Mouse (Mus musculus): ENCODE measurements around the gene Lamb3. TPM values are rescaled to one million over a fixed set of nuclear protein-coding genes. Genes with fewer than 3 reads are reported as not detected.

Gene Lamb3
- polyA plus RNA-seq, 1 experiment from 2014 or later: 0.85 TPM

GRCm38 (mm10) chr1:193351583-193351982 is 144.1 kb downstream of the Lamb3 start:
- ATAC-seq (no peak), DNase-seq (ENCODE audit: low spot score) (no peak)
- Histone ChIP-seq H3K27ac (ENCODE audit: low read depth, low read length) (no peak overlapping the region), H3K4me3 (ENCODE audit: low read depth, low read length) (no peak overlapping the region), H3K4me2 (ENCODE audit: low read length) (no peak overlapping the region), H3K9ac (ENCODE audit: low read length) (no peak overlapping the region), H3K4me1 (ENCODE audit: control insufficient read depth, insufficient read depth, low read length) (no peaks in the 10 kb centered on the region), H3K27me3 (replicated peaks; ENCODE audit: control insufficient read depth, insufficient read depth, low read length) (no peaks in the 10 kb centered on the region), H3K36me3 (ENCODE audit: control insufficient read depth, insufficient read depth, low read length) (peaks cover 61% of the 10 kb centered on the region), H3K9me3 (replicated peaks; ENCODE audit: control insufficient read depth, low read length) (no peaks in the 10 kb centered on the region)
- 88% methylated on average over 3 of the region's 3 CpGs for WGBS

- Histone ChIP-seq H3K9me3 (replicated peaks; ENCODE audit: control insufficient read depth, low read length) (no peaks in the 10 kb centered on the region), H3K36me3 (ENCODE audit: control insufficient read depth, insufficient read depth, low read length) (peaks cover 53% of the 10 kb centered on the region), H3K27me3 (replicated peaks; ENCODE audit: control insufficient read depth, insufficient read depth, low read length) (no peaks in the 10 kb centered on the region), H3K4me1 (ENCODE audit: control insufficient read depth, insufficient read depth, low read length) (no peaks in the 10 kb centered on the region), H3K4me3 (ENCODE audit: low read depth, low read length) (no peak overlapping the region), H3K4me2 (ENCODE audit: low read length) (no peak overlapping the region), H3K9ac (ENCODE audit: low read length) (no peak overlapping the region), H3K27ac (ENCODE audit: low read depth, low read length) (no peak overlapping the region)
- DNase-seq (ENCODE audit: low spot score) (no peak), ATAC-seq (no peak)
- 72% methylated on average over 3 of the region's 3 CpGs for WGBS
These were observed 151.7 kb downstream of the Lamb3 start for GRCm38 (mm10) chr1:193359199-193359598.

DNA sequence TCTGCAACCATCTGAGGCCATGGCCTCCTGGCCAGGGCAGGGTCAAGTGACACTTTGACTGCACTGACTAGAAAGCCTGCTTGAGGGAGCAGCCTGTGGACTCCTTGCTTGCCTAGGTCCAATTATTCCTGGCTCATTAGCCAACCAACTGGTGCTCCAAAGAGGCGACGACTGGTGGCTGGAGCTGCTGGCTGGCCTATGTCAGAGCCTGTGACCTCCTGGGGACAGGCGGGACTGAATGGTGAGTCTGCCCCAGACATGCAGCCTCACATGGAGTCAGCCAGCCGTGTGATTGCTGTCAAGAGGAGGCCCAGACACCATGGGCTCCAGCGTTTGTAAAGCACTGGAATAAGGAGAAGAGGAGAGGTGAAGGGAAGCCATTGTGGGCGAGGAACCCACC is 153.7 kb downstream of the Lamb3 start:
- H3K27me3 ChIP-seq (replicated peaks; ENCODE audit: control insufficient read depth, insufficient read depth, low read length): no peaks in the 10 kb centered on the region
- no peak overlapping the region for H3K27ac ChIP-seq (ENCODE audit: low read depth, low read length)
- no peak overlapping the region for H3K9ac ChIP-seq (ENCODE audit: low read length)
- DNase-seq (ENCODE audit: low spot score) (no peak), ATAC-seq (no peak)
- peaks cover 38% of the 10 kb centered on the region for H3K36me3 ChIP-seq (ENCODE audit: control insufficient read depth, insufficient read depth, low read length)
- H3K4me1 ChIP-seq (ENCODE audit: control insufficient read depth, insufficient read depth, low read length): no peaks in the 10 kb centered on the region
- WGBS: 38% methylated on average over 6 of the region's 6 CpGs
- H3K4me2 ChIP-seq (ENCODE audit: low read length): no peak overlapping the region
- H3K9me3 ChIP-seq (replicated peaks; ENCODE audit: control insufficient read depth, low read length): no peaks in the 10 kb centered on the region
- no peak overlapping the region for H3K4me3 ChIP-seq (ENCODE audit: low read depth, low read length)

DNA sequence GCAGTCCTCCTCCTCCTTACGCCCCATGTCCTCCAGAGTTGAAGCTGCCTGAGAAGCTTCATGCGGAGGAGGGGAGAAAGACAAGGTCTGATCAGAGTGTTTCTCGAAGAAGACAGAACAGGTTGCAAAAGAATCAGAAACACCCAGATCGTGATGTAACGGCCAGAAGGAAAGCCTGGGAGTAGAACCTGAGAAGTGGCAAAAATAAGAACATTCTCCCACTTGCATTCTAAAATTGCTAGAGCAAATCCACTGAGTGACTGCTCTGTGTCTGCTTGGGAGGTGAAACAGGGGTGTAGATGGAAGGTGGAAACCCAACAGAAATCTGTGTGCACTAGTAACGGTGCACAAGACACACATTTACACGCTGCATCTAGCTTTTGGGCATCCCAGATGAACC is 154.6 kb downstream of the Lamb3 start:
- Histone ChIP-seq H3K4me3 (ENCODE audit: low read depth, low read length) (no peak overlapping the region), H3K9me3 (replicated peaks; ENCODE audit: control insufficient read depth, low read length) (no peaks in the 10 kb centered on the region), H3K36me3 (ENCODE audit: control insufficient read depth, insufficient read depth, low read length) (peaks cover 33% of the 10 kb centered on the region), H3K27me3 (replicated peaks; ENCODE audit: control insufficient read depth, insufficient read depth, low read length) (no peaks in the 10 kb centered on the region), H3K9ac (ENCODE audit: low read length) (no peak overlapping the region), H3K4me1 (ENCODE audit: control insufficient read depth, insufficient read depth, low read length) (no peaks in the 10 kb centered on the region), H3K27ac (ENCODE audit: low read depth, low read length) (no peak overlapping the region), H3K4me2 (ENCODE audit: low read length) (no peak overlapping the region)
- no peak for DNase-seq (ENCODE audit: low spot score)
- WGBS: 95% methylated on average over 7 of the region's 7 CpGs
- ATAC-seq: no peak

DNA sequence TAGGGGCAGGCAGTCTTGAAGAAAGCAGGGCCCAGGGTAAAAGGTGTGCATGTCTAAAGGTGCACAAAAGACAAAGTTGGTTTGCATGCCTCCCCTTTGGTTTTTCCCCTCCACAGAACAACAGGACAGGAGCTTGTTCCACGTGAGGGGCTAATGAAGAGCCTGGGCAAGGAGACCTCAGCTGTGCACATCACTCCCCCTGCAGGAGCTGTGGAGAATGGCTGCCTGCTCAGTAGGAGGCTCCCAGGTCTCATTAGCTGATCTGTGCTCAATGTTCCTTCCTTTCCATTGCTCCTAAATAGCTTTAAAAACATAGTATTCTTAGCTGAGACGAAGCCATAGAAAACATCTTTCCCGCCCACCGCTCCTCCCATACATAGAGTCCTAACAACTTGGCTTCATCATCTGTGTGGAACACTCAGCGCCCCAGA is 156.3 kb downstream of the Lamb3 start:
- H3K27ac ChIP-seq (ENCODE audit: low read depth, low read length): no peak overlapping the region
- peak; percentile 48 for DNase-seq (ENCODE audit: low spot score)
- H3K9me3 ChIP-seq (replicated peaks; ENCODE audit: control insufficient read depth, low read length): no peaks in the 10 kb centered on the region
- H3K9ac ChIP-seq (ENCODE audit: low read length): no peak overlapping the region
- no peaks in the 10 kb centered on the region for H3K27me3 ChIP-seq (replicated peaks; ENCODE audit: control insufficient read depth, insufficient read depth, low read length)
- 61% methylated on average over 5 of the region's 5 CpGs for WGBS
- H3K4me3 ChIP-seq (ENCODE audit: low read depth, low read length): no peak overlapping the region
- H3K36me3 ChIP-seq (ENCODE audit: control insufficient read depth, insufficient read depth, low read length): peaks cover 27% of the 10 kb centered on the region
- peaks cover 15% of the 10 kb centered on the region for H3K4me1 ChIP-seq (ENCODE audit: control insufficient read depth, insufficient read depth, low read length)
- H3K4me2 ChIP-seq (ENCODE audit: low read length): no peak overlapping the region
- no peak for ATAC-seq

DNA sequence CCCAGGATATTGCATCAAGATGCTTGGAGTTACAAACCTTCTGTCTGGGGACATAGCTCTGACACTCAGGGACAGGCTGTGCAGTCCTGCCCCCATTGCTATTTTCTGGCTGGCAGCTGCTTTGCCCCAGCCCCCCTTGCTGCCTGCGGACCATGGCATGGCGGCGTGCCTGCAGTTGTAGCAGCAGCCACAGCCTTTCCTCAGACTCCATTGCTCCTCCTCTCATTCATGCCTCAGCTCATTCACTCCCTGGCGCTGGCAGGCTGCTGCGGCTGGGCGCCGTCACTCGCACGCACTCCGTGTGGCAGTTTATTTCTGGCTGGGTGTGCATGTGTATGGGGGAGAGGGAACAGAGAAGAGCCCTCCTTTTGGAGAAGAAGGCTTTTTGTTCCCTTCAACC is 160.6 kb downstream of the Lamb3 start:
- peak overlapping the region; percentile 32 for H3K4me3 ChIP-seq (ENCODE audit: low read depth, low read length)
- no peaks in the 10 kb centered on the region for H3K36me3 ChIP-seq (ENCODE audit: control insufficient read depth, insufficient read depth, low read length)
- ATAC-seq (peak; percentile 84), DNase-seq (ENCODE audit: low spot score) (peak; percentile 85)
- H3K27me3 ChIP-seq (replicated peaks; ENCODE audit: control insufficient read depth, insufficient read depth, low read length): no peaks in the 10 kb centered on the region
- H3K9me3 ChIP-seq (replicated peaks; ENCODE audit: control insufficient read depth, low read length): no peaks in the 10 kb centered on the region
- H3K27ac ChIP-seq (ENCODE audit: low read depth, low read length): no peak overlapping the region; the same call in 1 of the 2 replicates
- 2% methylated on average over 10 of the region's 10 CpGs for WGBS
- peak overlapping the region; percentile 55 for H3K9ac ChIP-seq (ENCODE audit: low read length)
- H3K4me2 ChIP-seq (ENCODE audit: low read length): peak overlapping the region; percentile 65
- peaks cover 25% of the 10 kb centered on the region for H3K4me1 ChIP-seq (ENCODE audit: control insufficient read depth, insufficient read depth, low read length)

GRCm38 (mm10) chr1:193369091-193369490 is 161.6 kb downstream of the Lamb3 start:
- H3K9ac ChIP-seq (ENCODE audit: low read length): peak overlapping the region; percentile 71
- no peak for ATAC-seq
- no peaks in the 10 kb centered on the region for H3K9me3 ChIP-seq (replicated peaks; ENCODE audit: control insufficient read depth, low read length)
- DNase-seq (ENCODE audit: low spot score): no peak
- peak overlapping the region; percentile 65 for H3K4me2 ChIP-seq (ENCODE audit: low read length)
- H3K36me3 ChIP-seq (ENCODE audit: control insufficient read depth, insufficient read depth, low read length): no peaks in the 10 kb centered on the region
- no peaks in the 10 kb centered on the region for H3K27me3 ChIP-seq (replicated peaks; ENCODE audit: control insufficient read depth, insufficient read depth, low read length)
- 51% methylated on average over 8 of the region's 8 CpGs for WGBS
- peaks cover 25% of the 10 kb centered on the region for H3K4me1 ChIP-seq (ENCODE audit: control insufficient read depth, insufficient read depth, low read length)
- H3K4me3 ChIP-seq (ENCODE audit: low read depth, low read length): peak overlapping the region; percentile 32
- H3K27ac ChIP-seq (ENCODE audit: low read depth, low read length): no peak overlapping the region

GRCm38 (mm10) chr1:193370096-193370495 is 162.6 kb downstream of the Lamb3 start, which contains the start of gene Camk1g:
Gene Camk1g, minus strand, starts transcription at chr1:193370298.
- peak within 1 kb of the TSS; percentile 71 for H3K9ac ChIP-seq (ENCODE audit: low read length)
- ATAC-seq (peak; percentile 89), DNase-seq (ENCODE audit: low spot score) (peak; percentile 93)
- peak within 1 kb of the TSS; percentile 65 for H3K4me2 ChIP-seq (ENCODE audit: low read length)
- H3K9me3 ChIP-seq (replicated peaks; ENCODE audit: control insufficient read depth, low read length): no peaks in the 10 kb centered on the region
- H3K27me3 ChIP-seq (replicated peaks; ENCODE audit: control insufficient read depth, insufficient read depth, low read length): no peaks in the 10 kb centered on the region
- peak within 1 kb of the TSS; percentile 32 for H3K4me3 ChIP-seq (ENCODE audit: low read depth, low read length)
- 0% methylated on average over 2 of the region's 2 CpGs for WGBS
- peak within 1 kb of the TSS; percentile 40; the same call in 1 of the 2 replicates for H3K27ac ChIP-seq (ENCODE audit: low read depth, low read length)
- no peaks in the 10 kb centered on the region for H3K36me3 ChIP-seq (ENCODE audit: control insufficient read depth, insufficient read depth, low read length)
- peaks cover 25% of the 10 kb centered on the region for H3K4me1 ChIP-seq (ENCODE audit: control insufficient read depth, insufficient read depth, low read length)

DNA sequence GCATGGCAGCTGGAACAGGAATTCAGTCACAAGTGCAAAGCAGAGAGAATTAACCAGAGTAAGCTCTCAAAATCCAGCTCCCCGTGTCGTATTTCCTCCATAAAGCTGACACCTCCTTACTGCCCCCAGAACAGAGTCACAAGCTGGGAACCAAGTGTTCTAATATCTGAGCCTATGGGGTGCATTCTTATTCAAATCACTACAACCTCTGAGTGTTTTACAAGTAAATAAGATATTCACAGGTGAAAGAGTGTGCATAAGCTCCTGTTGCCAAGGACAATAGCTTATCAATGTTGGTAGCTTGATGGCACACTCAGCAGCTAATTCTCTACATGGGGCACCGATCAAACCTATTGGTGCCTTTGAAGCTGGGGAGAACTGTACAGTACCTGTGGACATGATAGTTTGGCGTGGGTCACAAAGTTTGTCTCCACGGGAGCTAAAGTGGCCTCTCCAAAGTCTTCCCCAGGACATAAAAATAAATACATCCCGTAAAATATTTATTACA is 166.5 kb downstream of the Lamb3 start:
- H3K27me3 ChIP-seq (replicated peaks; ENCODE audit: control insufficient read depth, insufficient read depth, low read length): no peaks in the 10 kb centered on the region
- no peaks in the 10 kb centered on the region for H3K9me3 ChIP-seq (replicated peaks; ENCODE audit: control insufficient read depth, low read length)
- H3K4me1 ChIP-seq (ENCODE audit: control insufficient read depth, insufficient read depth, low read length): peaks cover 9% of the 10 kb centered on the region; the same call in 1 of the 2 replicates
- DNase-seq (ENCODE audit: low spot score) (no peak), ATAC-seq (no peak)
- H3K4me2 ChIP-seq (ENCODE audit: low read length): no peak overlapping the region
- H3K4me3 ChIP-seq (ENCODE audit: low read depth, low read length): no peak overlapping the region
- 87% methylated on average over 6 of the region's 6 CpGs for WGBS
- no peak overlapping the region for H3K27ac ChIP-seq (ENCODE audit: low read depth, low read length)
- H3K36me3 ChIP-seq (ENCODE audit: control insufficient read depth, insufficient read depth, low read length): no peaks in the 10 kb centered on the region
- H3K9ac ChIP-seq (ENCODE audit: low read length): no peak overlapping the region

Measured in forebrain, embryonic 14.5 days (tissue).